Mouse (Mus musculus): ENCODE measurements around the gene Gm28035. TPM values are rescaled to one million over a fixed set of nuclear protein-coding genes. Genes with fewer than 3 reads are reported as not detected.
A peak's percentile ranks its signal among the peaks of the same experiment; 100 is the strongest.

Gm28035 gene
- polyA plus RNA-seq, 1 experiment from 2014 or later: 0.09 TPM

GRCm38 (mm10) chr2:30212169-30212545, 28.2 kb upstream of the Gm28035 start:
- DNase-seq (ENCODE audit: extremely low spot score, low spot score): no peak
- Histone ChIP-seq H3K27me3 (ENCODE audit: poor library complexity, severe bottlenecking) (no peaks in the 10 kb centered on the region), H3K36me3 (replicated peaks) (no peaks in the 10 kb centered on the region), H3K4me3 (no peak overlapping the region), H3K27ac (no peak overlapping the region), H3K4me1 (peaks cover 7% of the 10 kb centered on the region), H3K9me3 (no peaks in the 10 kb centered on the region)
- WGBS: 79% methylated on average over 4 of the region's 4 CpGs

GRCm38 (mm10) chr2:30212951-30213350, 27.4 kb upstream of the Gm28035 start:
- no peaks in the 10 kb centered on the region for H3K36me3 ChIP-seq (replicated peaks)
- 85% methylated on average over 1 of the region's 1 CpGs for WGBS
- no peaks in the 10 kb centered on the region for H3K27me3 ChIP-seq (ENCODE audit: poor library complexity, severe bottlenecking)
- no peak for DNase-seq (ENCODE audit: extremely low spot score, low spot score)
- H3K9me3 ChIP-seq: no peaks in the 10 kb centered on the region
- H3K4me3 ChIP-seq: no peak overlapping the region
- H3K4me1 ChIP-seq: peaks cover 7% of the 10 kb centered on the region
- H3K27ac ChIP-seq: no peak overlapping the region

GRCm38 (mm10) chr2:30214745-30215144, 25.6 kb upstream of the Gm28035 start:
- Histone ChIP-seq H3K9me3 (no peaks in the 10 kb centered on the region), H3K36me3 (replicated peaks) (no peaks in the 10 kb centered on the region), H3K27me3 (ENCODE audit: poor library complexity, severe bottlenecking) (no peaks in the 10 kb centered on the region), H3K4me3 (no peak overlapping the region), H3K27ac (no peak overlapping the region), H3K4me1 (peaks cover 7% of the 10 kb centered on the region)
- DNase-seq (ENCODE audit: extremely low spot score, low spot score): no peak
- 98% methylated on average over 3 of the region's 3 CpGs for WGBS

GRCm38 (mm10) chr2:30215493-30215892, 24.9 kb upstream of the Gm28035 start:
- no peak for DNase-seq (ENCODE audit: extremely low spot score, low spot score)
- Histone ChIP-seq H3K27ac (no peak overlapping the region), H3K36me3 (replicated peaks) (no peaks in the 10 kb centered on the region), H3K4me3 (no peak overlapping the region), H3K4me1 (peaks cover 3% of the 10 kb centered on the region), H3K9me3 (no peaks in the 10 kb centered on the region), H3K27me3 (ENCODE audit: poor library complexity, severe bottlenecking) (no peaks in the 10 kb centered on the region)
- 90% methylated on average over 6 of the region's 6 CpGs for WGBS

- no peak for DNase-seq (ENCODE audit: extremely low spot score, low spot score)
- no peaks in the 10 kb centered on the region for H3K27me3 ChIP-seq (ENCODE audit: poor library complexity, severe bottlenecking)
- no peak overlapping the region for H3K4me3 ChIP-seq
- no peaks in the 10 kb centered on the region for H3K9me3 ChIP-seq
- 93% methylated on average over 5 of the region's 5 CpGs for WGBS
- H3K36me3 ChIP-seq (replicated peaks): no peaks in the 10 kb centered on the region
- no peak overlapping the region for H3K27ac ChIP-seq
- no peaks in the 10 kb centered on the region for H3K4me1 ChIP-seq
Observed at GRCm38 (mm10) chr2:30216293-30216692, 24.1 kb upstream of the Gm28035 start.

- WGBS: 91% methylated on average over 5 of the region's 5 CpGs
- Histone ChIP-seq H3K27me3 (ENCODE audit: poor library complexity, severe bottlenecking) (no peaks in the 10 kb centered on the region), H3K4me3 (no peak overlapping the region), H3K4me1 (peaks cover 35% of the 10 kb centered on the region), H3K9me3 (peaks cover 8% of the 10 kb centered on the region), H3K36me3 (replicated peaks) (peaks cover 15% of the 10 kb centered on the region), H3K27ac (no peak overlapping the region)
- DNase-seq (ENCODE audit: extremely low spot score, low spot score): no peak
Observed at GRCm38 (mm10) chr2:30235593-30235992, 4.8 kb upstream of the Gm28035 start.

- H3K9me3 ChIP-seq: peaks cover under 1% of the 10 kb centered on the region; the same call in 1 of the 2 replicates
- no peak for DNase-seq (ENCODE audit: extremely low spot score, low spot score)
- peaks cover 25% of the 10 kb centered on the region for H3K36me3 ChIP-seq (replicated peaks)
- 7% methylated on average over 18 of the region's 18 CpGs for WGBS
- H3K27me3 ChIP-seq (ENCODE audit: poor library complexity, severe bottlenecking): no peaks in the 10 kb centered on the region
- peak overlapping the region; percentile 95 for H3K27ac ChIP-seq
- peak overlapping the region; percentile 98 for H3K4me3 ChIP-seq
- H3K4me1 ChIP-seq: peaks cover 35% of the 10 kb centered on the region
Observed at GRCm38 (mm10) chr2:30236426-30237198, 3.8 kb upstream of the Gm28035 start.

GRCm38 (mm10) chr2:30237199-30237880, 3.0 kb upstream of the Gm28035 start, which contains the start of gene Lrrc8a:
TSS of gene Lrrc8a (plus strand) at chr2:30237715.
- under 1% methylated on average over 66 of the region's 67 CpGs for WGBS

GRCm38 (mm10) chr2:30237881-30238280, 2.5 kb upstream of the Gm28035 start:
- Histone ChIP-seq H3K4me1 (peaks cover 41% of the 10 kb centered on the region), H3K27me3 (ENCODE audit: poor library complexity, severe bottlenecking) (no peaks in the 10 kb centered on the region), H3K9me3 (no peaks in the 10 kb centered on the region), H3K4me3 (peak overlapping the region; percentile 98), H3K27ac (peak overlapping the region; percentile 95), H3K36me3 (replicated peaks) (peaks cover 38% of the 10 kb centered on the region)
- WGBS: under 1% methylated on average over 42 of the region's 42 CpGs
- no peak for DNase-seq (ENCODE audit: extremely low spot score, low spot score)

More at GRCm38 (mm10) chr2:30237199-30237880, 3.0 kb upstream of the Gm28035 start, which contains the start of gene Lrrc8a:
- H3K36me3 ChIP-seq (replicated peaks): peaks cover 33% of the 10 kb centered on the region
- no peaks in the 10 kb centered on the region for H3K9me3 ChIP-seq
- H3K4me1 ChIP-seq: peaks cover 36% of the 10 kb centered on the region
- peak within 1 kb of the TSS; percentile 98 for H3K4me3 ChIP-seq
- no peaks in the 10 kb centered on the region for H3K27me3 ChIP-seq (ENCODE audit: poor library complexity, severe bottlenecking)
- peak; percentile 100 for DNase-seq (ENCODE audit: extremely low spot score, low spot score)
- peak within 1 kb of the TSS; percentile 95 for H3K27ac ChIP-seq

GRCm38 (mm10) chr2:30238906-30239465, 1.4 kb upstream of the Gm28035 start:
- Histone ChIP-seq H3K4me3 (peak overlapping the region; percentile 98), H3K27me3 (ENCODE audit: poor library complexity, severe bottlenecking) (no peaks in the 10 kb centered on the region), H3K4me1 (peaks cover 41% of the 10 kb centered on the region), H3K36me3 (replicated peaks) (peaks cover 49% of the 10 kb centered on the region), H3K9me3 (no peaks in the 10 kb centered on the region), H3K27ac (no peak overlapping the region; the same call in 1 of the 2 replicates)
- DNase-seq (ENCODE audit: extremely low spot score, low spot score): no peak
- WGBS: 85% methylated on average over 3 of the region's 3 CpGs

- peak overlapping the region; percentile 98; the same call in 1 of the 2 replicates for H3K4me3 ChIP-seq
- peaks cover 57% of the 10 kb centered on the region for H3K36me3 ChIP-seq (replicated peaks)
- no peaks in the 10 kb centered on the region for H3K27me3 ChIP-seq (ENCODE audit: poor library complexity, severe bottlenecking)
- peaks cover 41% of the 10 kb centered on the region for H3K4me1 ChIP-seq
- no peak overlapping the region for H3K27ac ChIP-seq
- no peak for DNase-seq (ENCODE audit: extremely low spot score, low spot score)
- H3K9me3 ChIP-seq: no peaks in the 10 kb centered on the region
- 91% methylated on average over 4 of the region's 4 CpGs for WGBS
Observed at GRCm38 (mm10) chr2:30239777-30240176, 590 bp upstream of the Gm28035 start.

GRCm38 (mm10) chr2:30242509-30242908, 2.1 kb downstream of the Gm28035 start:
- Histone ChIP-seq H3K4me1 (peaks cover 30% of the 10 kb centered on the region), H3K27ac (no peak overlapping the region), H3K27me3 (ENCODE audit: poor library complexity, severe bottlenecking) (no peaks in the 10 kb centered on the region), H3K36me3 (replicated peaks) (peaks cover 81% of the 10 kb centered on the region), H3K4me3 (no peak overlapping the region), H3K9me3 (no peaks in the 10 kb centered on the region)
- DNase-seq (ENCODE audit: extremely low spot score, low spot score): no peak
- 60% methylated on average over 4 of the region's 4 CpGs for WGBS

GRCm38 (mm10) chr2:30243391-30243790, 3.0 kb downstream of the Gm28035 start:
- 94% methylated on average over 4 of the region's 4 CpGs for WGBS
- no peak overlapping the region for H3K27ac ChIP-seq
- H3K36me3 ChIP-seq (replicated peaks): peaks cover 90% of the 10 kb centered on the region
- DNase-seq (ENCODE audit: extremely low spot score, low spot score): no peak
- H3K9me3 ChIP-seq: no peaks in the 10 kb centered on the region
- H3K27me3 ChIP-seq (ENCODE audit: poor library complexity, severe bottlenecking): no peaks in the 10 kb centered on the region
- no peak overlapping the region for H3K4me3 ChIP-seq
- H3K4me1 ChIP-seq: peaks cover 28% of the 10 kb centered on the region
